Mouse (Mus musculus) testis, postnatal 10 days (tissue): ENCODE results near the gene Acsl1.

Experiments
- DNase-seq: peaks from one replicate; pipeline ENCODE4 v3.0.0; 2021; ENCODE audit warnings: low spot score

The Acsl1 gene

DNA sequence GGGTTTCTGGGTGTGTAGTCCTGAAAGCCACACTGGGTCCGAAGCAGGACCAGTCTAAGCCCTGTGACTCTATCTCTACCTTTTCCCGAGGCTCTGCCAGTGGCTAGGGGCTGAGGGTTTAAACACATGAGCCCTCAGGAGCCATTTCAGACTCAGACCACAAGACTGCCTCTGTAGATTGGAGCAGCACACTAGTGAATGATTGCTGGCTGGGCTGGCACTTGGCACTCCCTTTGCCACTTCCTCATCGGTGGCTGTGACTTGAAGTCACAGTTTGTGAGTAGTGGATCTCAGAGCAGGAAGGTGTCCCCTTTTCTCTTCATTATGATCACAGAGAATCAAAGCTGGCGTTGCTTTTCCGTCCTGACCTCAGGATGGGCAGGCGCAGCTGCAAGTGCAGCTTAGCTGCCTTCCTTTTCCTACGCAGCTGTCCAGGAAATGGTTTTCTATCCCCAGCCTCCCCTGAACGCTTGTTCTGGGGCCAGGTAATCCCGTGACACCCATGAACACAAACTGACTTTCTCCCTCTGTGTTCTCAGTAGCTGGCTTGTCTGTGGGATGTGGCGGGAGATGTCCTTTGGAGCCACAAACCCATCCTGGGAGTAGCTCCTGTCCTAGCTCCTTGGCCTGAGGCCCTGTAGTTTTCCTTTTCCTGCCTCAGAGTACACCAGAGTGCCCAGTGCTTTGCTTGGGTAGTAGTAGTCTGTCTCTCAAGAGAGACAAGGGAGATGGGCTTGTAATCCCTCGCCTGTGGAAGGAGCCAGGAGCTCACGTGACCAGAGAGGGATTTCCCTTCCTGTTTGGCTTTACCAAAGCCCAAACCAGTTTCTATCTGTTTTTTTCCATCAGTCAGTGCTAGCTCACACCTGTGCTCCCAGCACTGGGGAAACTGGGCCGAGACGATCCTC, 37.9 kb downstream of the Acsl1 start:
- DNase-seq, result no peak

DNA sequence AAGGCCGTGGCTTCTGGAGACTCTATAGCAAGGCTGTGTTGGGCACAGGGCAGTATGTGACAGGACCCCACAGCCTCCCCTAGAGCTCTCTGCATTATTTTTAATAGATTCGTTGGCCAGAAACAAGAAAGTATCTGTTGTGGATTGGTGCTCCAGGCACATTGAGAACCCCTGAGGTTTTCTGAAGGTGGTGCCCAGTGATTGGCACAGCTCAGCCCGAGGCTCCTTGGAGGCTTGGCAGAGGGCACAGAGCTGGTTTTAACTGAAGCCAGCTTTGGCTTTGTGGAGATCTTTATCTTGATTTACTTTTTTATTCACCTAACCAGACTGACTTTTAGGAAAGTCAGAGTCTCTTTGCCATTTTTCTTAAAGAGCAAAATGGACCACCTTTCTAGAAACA, 38.6 kb downstream of the Acsl1 start:
- no peak for DNase-seq

DNA sequence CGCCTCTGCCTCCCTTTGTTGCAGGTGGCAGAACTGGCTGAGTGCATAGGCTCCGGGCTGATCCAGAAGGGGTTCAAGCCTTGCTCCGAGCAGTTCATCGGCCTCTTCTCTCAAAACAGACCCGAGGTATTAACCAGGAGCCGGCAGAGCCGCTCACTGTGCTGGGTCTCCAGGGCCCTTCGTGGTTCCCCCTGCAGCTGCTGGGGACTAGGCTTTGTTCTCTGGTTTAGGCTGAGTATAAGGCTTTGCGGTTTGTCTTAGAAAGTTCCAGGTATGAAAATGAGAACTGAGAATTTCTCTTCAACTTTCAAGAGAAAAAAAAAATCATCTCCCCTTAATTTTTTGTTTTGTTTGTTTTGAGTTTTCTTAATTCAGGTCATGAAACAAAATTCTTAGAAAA, 40.5 kb downstream of the Acsl1 start:
- DNase-seq, result no peak

- no peak for DNase-seq
These were observed 41.7 kb downstream of the Acsl1 start for GRCm38 (mm10) chr8:46512538-46512937.

- DNase-seq, result no peak
These were observed 43.2 kb downstream of the Acsl1 start for GRCm38 (mm10) chr8:46514027-46514426.

GRCm38 (mm10) chr8:46520667-46521066, 49.8 kb downstream of the Acsl1 start:
- no peak for DNase-seq

GRCm38 (mm10) chr8:46526098-46526497, 55.3 kb downstream of the Acsl1 start:
- DNase-seq, result no peak

- DNase-seq, result peak; percentile 73
These were observed 56.0 kb downstream of the Acsl1 start for GRCm38 (mm10) chr8:46526821-46527220.

- DNase-seq, result no peak
These were observed 58.7 kb downstream of the Acsl1 start for GRCm38 (mm10) chr8:46529508-46529907.

DNA sequence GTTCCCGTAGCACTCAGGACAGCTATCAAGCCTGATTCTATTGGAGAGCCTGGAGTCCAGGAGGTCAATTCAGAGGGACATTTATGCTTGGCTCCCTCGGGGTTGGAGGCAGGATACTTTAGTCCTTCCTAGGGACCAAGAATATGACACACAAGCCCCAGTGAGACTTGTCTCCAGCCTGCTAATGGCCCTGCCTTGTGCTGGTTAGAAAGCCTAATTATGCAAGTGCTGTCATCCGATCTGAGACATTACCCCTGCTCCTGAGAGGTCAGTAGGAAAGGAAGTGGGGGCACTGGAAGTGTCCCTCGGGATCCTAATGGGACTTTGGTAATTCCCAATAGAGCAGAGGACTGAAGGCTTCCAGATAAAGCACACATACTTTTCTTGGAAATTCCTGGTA, 59.7 kb downstream of the Acsl1 start:
- DNase-seq, result no peak

- DNase-seq, result no peak
These were observed 63.1 kb downstream of the Acsl1 start for GRCm38 (mm10) chr8:46533926-46534325.

DNA sequence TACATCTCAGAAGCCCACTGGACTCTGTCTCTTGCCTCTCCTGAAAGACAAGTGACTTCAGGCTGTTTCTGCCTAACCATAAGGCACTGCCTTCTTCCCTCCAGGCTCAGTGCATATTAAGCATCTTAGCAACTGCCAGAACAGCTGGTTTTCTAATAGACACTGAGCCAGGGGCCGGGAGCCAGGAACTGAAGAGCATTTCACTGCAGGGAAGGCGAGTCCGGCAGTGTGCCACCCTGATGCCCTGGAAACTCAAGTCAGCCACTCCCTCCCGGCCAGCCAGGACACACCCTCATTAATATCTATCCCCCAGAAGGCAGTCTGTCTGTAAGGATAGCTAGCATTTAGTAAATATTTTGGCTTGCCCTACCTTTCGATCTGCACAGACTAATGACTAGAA, 68.9 kb downstream of the Acsl1 start:
- no peak for DNase-seq

- DNase-seq, result no peak
These were observed 72.4 kb downstream of the Acsl1 start for GRCm38 (mm10) chr8:46543191-46543590.

- no peak for DNase-seq
These were observed 72.8 kb downstream of the Acsl1 start for GRCm38 (mm10) chr8:46543662-46544061.

DNA sequence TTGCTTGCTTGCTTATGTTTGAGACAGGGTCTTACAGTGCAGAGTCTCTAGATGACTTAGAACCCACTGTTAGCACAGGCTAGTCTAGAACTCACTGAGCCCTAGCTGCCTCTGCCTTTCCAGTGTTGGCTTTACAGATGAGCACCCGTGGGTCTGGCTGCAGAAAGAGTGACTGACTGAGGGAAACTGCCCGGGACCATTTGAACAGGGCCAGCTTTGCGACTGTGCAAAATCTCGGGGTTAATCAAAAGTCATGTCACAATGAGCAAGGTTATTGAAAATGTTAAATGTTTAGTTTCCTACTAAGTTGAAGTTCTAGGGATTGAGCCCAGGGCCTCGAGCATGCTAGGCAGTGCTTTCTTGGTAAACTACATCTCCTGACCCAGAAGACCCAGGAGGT, 75.0 kb downstream of the Acsl1 start:
- no peak for DNase-seq

DNA sequence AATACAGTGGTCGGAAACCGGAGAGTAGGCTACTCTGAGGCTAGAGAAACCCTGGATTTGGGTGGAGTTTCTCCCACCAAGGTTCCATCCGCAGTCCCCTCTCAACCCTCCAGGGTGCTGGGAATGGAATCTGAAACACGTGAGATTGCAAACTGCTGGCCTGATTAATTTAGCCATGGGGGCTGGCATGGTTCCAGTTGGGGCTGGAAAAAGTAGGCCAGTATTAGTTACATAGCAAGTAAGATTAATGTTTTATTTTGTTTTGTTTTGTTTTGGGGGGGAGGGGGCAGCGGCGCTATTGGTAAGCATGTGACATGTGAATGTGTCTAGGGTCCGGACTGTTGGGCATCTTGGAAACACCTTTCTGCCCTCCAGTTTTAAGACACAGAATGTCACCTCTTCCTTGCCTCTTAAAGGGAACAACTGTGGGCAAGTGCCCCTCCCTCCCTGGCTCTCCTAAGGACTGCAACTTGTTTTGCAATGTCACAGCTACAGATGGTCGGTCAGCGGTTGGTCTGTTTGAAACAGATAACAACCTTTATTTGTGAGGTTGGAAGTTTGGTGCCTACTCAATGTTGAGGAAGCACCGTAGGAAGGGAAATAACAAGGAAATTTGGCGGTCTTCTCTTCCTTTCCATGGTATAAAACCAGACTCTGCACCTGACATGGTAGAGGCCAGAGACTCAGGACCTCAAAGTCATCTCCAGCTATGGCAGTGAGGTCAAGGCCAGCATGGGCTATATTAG, 75.8 kb downstream of the Acsl1 start:
- DNase-seq, result peak; percentile 59

- DNase-seq, result no peak
These were observed 76.4 kb downstream of the Acsl1 start for GRCm38 (mm10) chr8:46547245-46547644.

DNA sequence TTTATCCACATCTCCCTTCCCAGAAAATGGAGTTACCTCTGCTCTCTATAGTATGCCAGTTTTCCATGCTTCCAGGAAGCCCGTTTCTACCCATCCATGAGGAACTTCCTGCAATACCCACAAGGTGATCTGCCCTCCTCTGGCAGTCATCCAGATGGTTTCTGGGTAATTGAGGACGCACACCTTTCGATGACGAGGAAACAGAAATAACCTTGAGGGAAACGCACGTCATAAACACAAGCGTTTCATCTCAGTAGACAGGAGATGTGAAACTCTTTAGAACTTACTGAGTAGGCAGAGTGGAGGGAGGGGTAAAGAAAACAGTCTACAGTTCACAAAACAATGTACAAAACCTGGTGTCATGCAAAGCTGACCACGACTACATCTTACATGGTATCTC, 79.2 kb downstream of the Acsl1 start:
- no peak for DNase-seq

DNA sequence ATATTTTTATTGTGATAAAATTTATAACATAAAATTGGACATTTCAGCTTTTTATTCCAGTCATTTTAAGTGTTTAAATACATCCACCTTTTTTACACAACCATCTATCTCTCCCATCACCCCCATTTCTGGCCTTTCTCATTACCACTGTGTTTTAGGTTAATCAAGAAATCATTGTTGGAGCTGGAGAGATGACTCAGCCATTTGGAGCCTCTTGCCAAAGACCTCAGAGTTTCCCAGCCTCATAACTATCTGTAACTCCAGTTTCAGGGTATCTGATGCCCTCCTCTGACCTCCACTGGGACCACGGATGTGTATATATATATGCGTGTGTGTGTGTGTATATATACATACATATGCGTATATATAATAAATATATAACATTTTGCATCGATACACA, 80.2 kb downstream of the Acsl1 start:
- DNase-seq, result no peak

DNA sequence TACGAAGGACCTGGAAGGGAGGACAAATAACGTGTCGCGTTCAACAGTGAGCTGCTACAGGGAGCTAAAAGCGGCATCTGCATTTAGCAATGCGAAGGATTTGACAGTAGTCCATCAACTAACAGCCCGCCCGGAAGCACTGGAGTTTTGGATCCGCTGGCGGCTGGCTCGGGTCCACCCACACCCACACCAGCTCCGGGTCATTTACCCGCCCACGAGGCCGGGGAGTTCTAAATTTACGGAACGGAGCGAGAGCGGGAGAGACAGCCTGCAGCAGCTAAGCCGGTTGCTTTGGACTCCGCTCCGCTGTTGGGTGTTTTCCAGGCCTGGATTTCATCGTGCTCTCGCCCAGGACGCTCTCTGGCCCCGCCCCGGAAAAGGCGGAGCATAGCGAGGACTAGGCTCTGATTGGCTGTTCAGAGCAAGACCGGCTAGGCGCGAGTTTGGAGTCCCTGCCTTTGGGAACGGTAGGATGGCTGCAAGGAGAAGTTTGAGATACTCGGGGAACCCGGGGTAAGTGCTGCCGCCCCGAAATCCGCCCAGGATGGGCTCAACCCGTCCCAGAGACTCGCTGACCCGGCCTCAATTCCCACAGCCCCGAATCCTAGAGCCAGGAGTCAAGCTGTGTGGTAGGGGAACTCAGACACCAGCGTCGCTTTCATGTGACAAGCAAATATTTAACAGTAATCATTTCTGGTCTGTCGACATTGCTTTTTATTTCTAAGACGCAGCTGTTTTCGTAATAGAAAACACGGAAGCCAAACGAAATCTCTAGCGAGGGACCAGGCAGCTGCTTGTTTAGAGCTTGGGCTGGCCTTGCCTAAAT, 81.0 kb downstream of the Acsl1 start, which contains the start of gene Cenpu:
Cenpu (plus strand) TSS at position 414 of the 826 bp plus-strand sequence.
- peak; percentile 100 for DNase-seq

DNA sequence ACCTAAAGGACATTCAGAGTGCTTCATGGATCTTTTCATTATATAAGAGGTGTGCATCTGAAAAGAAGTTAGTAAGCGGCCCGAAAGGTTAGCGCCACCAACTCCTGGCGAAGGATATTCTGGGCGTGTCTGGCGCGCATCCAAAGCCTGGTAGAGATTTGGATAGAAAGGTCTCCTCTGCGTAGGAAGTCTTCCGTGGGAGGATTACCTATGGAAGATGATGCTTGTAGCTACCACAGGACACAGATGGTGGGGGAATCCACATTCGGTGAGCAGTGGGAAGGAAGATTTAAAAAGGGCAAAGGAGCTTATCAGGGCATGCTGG, 81.6 kb downstream of the Acsl1 start:
- peak; percentile 69 for DNase-seq

DNA sequence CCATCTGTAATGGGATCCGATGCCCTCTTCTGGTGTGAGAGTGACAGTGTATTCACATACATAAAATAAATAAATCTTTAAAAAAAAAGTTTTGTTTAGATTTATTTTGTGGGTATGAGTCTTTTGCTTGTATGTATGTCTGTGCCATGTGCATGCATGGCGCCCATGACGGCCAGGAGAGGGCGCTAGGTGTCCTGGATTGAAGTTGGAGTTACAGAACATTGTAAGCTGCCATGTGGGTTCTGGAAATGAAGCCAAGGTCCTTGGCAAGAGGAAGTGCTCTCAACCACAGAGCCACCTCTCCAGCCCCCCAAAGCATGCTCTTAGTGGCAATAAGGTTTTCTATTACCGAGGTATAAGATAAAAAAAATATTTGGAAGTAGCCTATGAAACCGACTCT, 88.6 kb downstream of the Acsl1 start:
- peak; percentile 69 for DNase-seq

DNA sequence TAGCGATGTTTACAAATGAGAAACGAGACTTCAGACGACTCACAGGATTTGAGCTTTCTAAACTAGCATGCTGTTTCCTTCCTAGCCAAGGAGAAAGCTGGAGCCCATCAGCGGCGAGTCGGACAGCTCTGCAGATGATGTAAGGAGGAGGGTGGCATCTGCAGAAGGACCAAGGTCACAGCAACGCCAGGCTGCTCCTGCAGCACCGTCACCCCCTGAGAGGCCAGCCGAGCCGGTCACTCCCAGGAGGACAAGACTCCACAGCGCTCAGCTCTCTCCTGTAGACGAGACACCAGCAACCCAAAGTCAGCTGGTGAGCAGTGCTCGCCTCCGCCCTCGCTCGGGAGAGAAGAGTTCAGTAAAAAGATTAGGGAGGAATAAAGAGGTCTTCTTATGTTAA, 91.5 kb downstream of the Acsl1 start:
- no peak for DNase-seq
